Mouse (Mus musculus) stomach, embryonic 15.5 days (tissue): ENCODE measurements at regions not wholly inside any gene's neighbourhood (a gene's known extent, or its start where the extent isn't known, plus 50 kb on each side); places are given as distances from the start of the nearest gene placed in this dataset.

Experiments
- ATAC-seq: fragments of 200-750 bp; cut with Nextera tagmentation; 2 replicates; pipeline ENCODE4 v1.8.0; 2017; ENCODE audit warnings: low read depth, moderate number of reproducible peaks, moderate TSS enrichment; ENCODE audit not compliant: insufficient read depth, low FRiP score
- H3K27ac ChIP-seq: fragments of 300-500 bp; sonication (generic); 2 replicates; pipeline ENCODE4 v1.5.1; 2015; ENCODE audit warnings: mild to moderate bottlenecking, inconsistent platforms
- H3K27me3 ChIP-seq: fragments of 300-500 bp; sonication (generic); replicated peaks from 2 replicates; pipeline ENCODE4 v1.6.1; 2015; ENCODE audit warnings: inconsistent platforms
- H3K36me3 ChIP-seq: fragments of 300-500 bp; sonication (generic); 2 replicates; pipeline ENCODE4 v1.6.1; 2015; ENCODE audit warnings: inconsistent platforms
- H3K4me1 ChIP-seq: fragments of 300-500 bp; sonication (generic); 2 replicates; pipeline ENCODE4 v1.6.1; 2015; ENCODE audit warnings: inconsistent platforms
- H3K4me2 ChIP-seq: fragments of 300-500 bp; sonication (generic); 2 replicates; pipeline ENCODE4 v1.6.1; 2015; ENCODE audit warnings: mild to moderate bottlenecking, inconsistent platforms
- H3K4me3 ChIP-seq: fragments of 300-500 bp; sonication (generic); replicated peaks from 2 replicates; pipeline ENCODE4 v1.5.1; 2015; ENCODE audit warnings: inconsistent platforms
- H3K9ac ChIP-seq: fragments of 300-500 bp; sonication (generic); 2 replicates; pipeline ENCODE4 v1.6.1; 2015; ENCODE audit warnings: inconsistent platforms
- H3K9me3 ChIP-seq: fragments of 300-500 bp; sonication (generic); 2 replicates; pipeline ENCODE4 v1.6.1; 2016; ENCODE audit warnings: inconsistent platforms
- WGBS: fragments of 180-500 bp; shearing (Covaris S2); methylation state at CpG from one replicate; pipeline ENCODE4 v1.1.7; 2015; 5-methylcytosine and 5-hydroxymethylcytosine counted together

GRCm38 (mm10) chr2:117043831-117044230 is 77.3 kb upstream of the Spred1 start:
- H3K4me3 ChIP-seq = no peak overlapping the region
- ATAC-seq = no peak
- 40% methylated on average over 7 of the region's 7 CpGs for WGBS

GRCm38 (mm10) chr2:117048290-117048730 is 72.9 kb upstream of the Spred1 start:
- no peak overlapping the region for H3K4me3 ChIP-seq
- H3K4me1 ChIP-seq = no peaks in the 10 kb centered on the region
- 53% methylated on average over 5 of the region's 5 CpGs for WGBS
- no peaks in the 10 kb centered on the region for H3K36me3 ChIP-seq
- no peak overlapping the region for H3K9ac ChIP-seq
- no peak for ATAC-seq
- H3K27ac ChIP-seq = no peak overlapping the region
- no peaks in the 10 kb centered on the region for H3K9me3 ChIP-seq
- H3K4me2 ChIP-seq = no peak overlapping the region
- H3K27me3 ChIP-seq = no peaks in the 10 kb centered on the region

More at GRCm38 (mm10) chr2:117043831-117044230, 77.3 kb upstream of the Spred1 start:
- no peaks in the 10 kb centered on the region for H3K27me3 ChIP-seq
- no peaks in the 10 kb centered on the region for H3K4me1 ChIP-seq
- no peaks in the 10 kb centered on the region for H3K36me3 ChIP-seq
- no peaks in the 10 kb centered on the region for H3K9me3 ChIP-seq
- no peak overlapping the region for H3K9ac ChIP-seq
- no peak overlapping the region for H3K4me2 ChIP-seq
- H3K27ac ChIP-seq = no peak overlapping the region

GRCm38 (mm10) chr2:117050061-117050460 is 71.1 kb upstream of the Spred1 start:
- no peaks in the 10 kb centered on the region for H3K9me3 ChIP-seq
- H3K9ac ChIP-seq = no peak overlapping the region
- H3K4me3 ChIP-seq = no peak overlapping the region
- no peaks in the 10 kb centered on the region for H3K27me3 ChIP-seq
- WGBS = 82% methylated on average over 2 of the region's 2 CpGs
- H3K4me1 ChIP-seq = no peaks in the 10 kb centered on the region
- no peak overlapping the region for H3K27ac ChIP-seq
- ATAC-seq = no peak
- no peak overlapping the region for H3K4me2 ChIP-seq
- H3K36me3 ChIP-seq = no peaks in the 10 kb centered on the region

- Histone ChIP-seq H3K27me3 (no peaks in the 10 kb centered on the region), H3K36me3 (no peaks in the 10 kb centered on the region), H3K9me3 (no peaks in the 10 kb centered on the region), H3K4me2 (no peak overlapping the region), H3K4me3 (no peak overlapping the region), H3K4me1 (no peaks in the 10 kb centered on the region), H3K27ac (no peak overlapping the region), H3K9ac (no peak overlapping the region)
- WGBS = 78% methylated on average over 2 of the region's 2 CpGs
- ATAC-seq = no peak
These were observed 57.0 kb upstream of the Spred1 start for GRCm38 (mm10) chr2:117064126-117064525.

GRCm38 (mm10) chr2:117070348-117070747 is 50.8 kb upstream of the Spred1 start:
- Histone ChIP-seq H3K36me3 (no peaks in the 10 kb centered on the region), H3K9me3 (no peaks in the 10 kb centered on the region), H3K27ac (no peak overlapping the region), H3K4me2 (no peak overlapping the region), H3K4me3 (no peak overlapping the region), H3K9ac (no peak overlapping the region), H3K4me1 (no peaks in the 10 kb centered on the region), H3K27me3 (no peaks in the 10 kb centered on the region)
- no peak for ATAC-seq
- 60% methylated on average over 6 of the region's 6 CpGs for WGBS

GRCm38 (mm10) chr2:117071098-117071497 is 50.1 kb upstream of the Spred1 start:
- no peak overlapping the region for H3K27ac ChIP-seq
- no peak for ATAC-seq
- no peak overlapping the region for H3K4me2 ChIP-seq
- no peak overlapping the region for H3K4me3 ChIP-seq
- H3K36me3 ChIP-seq = no peaks in the 10 kb centered on the region
- no peaks in the 10 kb centered on the region for H3K4me1 ChIP-seq
- H3K27me3 ChIP-seq = no peaks in the 10 kb centered on the region
- no peaks in the 10 kb centered on the region for H3K9me3 ChIP-seq
- no peak overlapping the region for H3K9ac ChIP-seq
